10 mouse cellular contexts compared by ENCODE assay signal in the genomic region with DNA sequence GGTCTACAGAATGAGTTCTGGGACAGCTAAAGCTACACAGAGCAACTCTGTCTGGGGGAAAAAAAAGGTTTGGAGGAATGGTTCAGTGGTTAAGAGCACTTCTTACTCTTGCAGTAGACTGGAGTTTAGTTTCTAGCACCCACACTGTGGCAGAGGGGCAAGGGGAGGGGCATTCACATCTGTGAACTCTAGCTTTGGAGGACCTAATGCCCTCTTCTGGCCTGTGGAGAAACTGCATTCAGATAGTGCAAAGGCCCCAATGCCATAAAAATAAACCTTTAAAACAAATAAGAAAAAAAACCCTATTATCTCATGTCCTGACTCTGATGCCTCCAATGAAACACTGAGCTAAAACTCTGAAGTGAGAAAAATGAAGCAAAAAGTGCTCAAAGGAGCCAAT. TPM values are rescaled to one million over a fixed set of nuclear protein-coding genes. Genes with fewer than 3 reads are reported as not detected.
DNase-seq lines count a peak whose midpoint lies in the region; ATAC-seq and TF ChIP-seq lines count a peak whose summit lies in the region.
"Had no signal": no experiment of that assay in that cellular context is flagged by ENCODE, and none has a peak within 500 bp of the region (broad histone marks: within the 10 kb centered on the region; RNA-seq: fewer than 3 reads in every experiment).

No protein-coding gene starts in this region.

- TF ChIP-seq POLR2A in liver, adult 2 months (IDR thresholded peaks at IDR 0.05; ENCODE audit: extremely low read depth, insufficient read depth, low read length): no peak

- H3K4me3 ChIP-seq in intestine, postnatal 0 days (ENCODE audit: low read depth, low read length): no peak overlapping the region
- H3K4me3 ChIP-seq in intestine, embryonic 15.5 days (replicated peaks): no peak overlapping the region
- no peak overlapping the region for H3K4me3 ChIP-seq in G1E (ENCODE audit: low read depth, low read length)
- no peak overlapping the region for H3K4me3 ChIP-seq in liver, adult 2 months (ENCODE audit: insufficient read depth, low read depth, low read length)
- no peak overlapping the region for H3K4me3 ChIP-seq in stomach, postnatal 0 days (ENCODE audit: low read depth, low read length)
- H3K4me3 ChIP-seq: neural tube, embryonic 13.5 days had no signal

- no peak for ATAC-seq in intestine, postnatal 0 days
- ATAC-seq in intestine, embryonic 15.5 days: no peak
- ATAC-seq in G1E (ENCODE audit: extremely low read depth, insufficient number of reproducible peaks, low FRiP score, poor library complexity, severe bottlenecking): peak; percentile 70
- no peak for ATAC-seq in stomach, postnatal 0 days (ENCODE audit: low FRiP score, low TSS enrichment)

- H3K27ac ChIP-seq in intestine, postnatal 0 days (ENCODE audit: low read depth, low read length): no peak overlapping the region
- no peak overlapping the region for H3K27ac ChIP-seq in intestine, embryonic 15.5 days
- no peak overlapping the region for H3K27ac ChIP-seq in liver, adult 2 months (replicated peaks; ENCODE audit: insufficient read depth, low read depth, low read length)
- no peak overlapping the region for H3K27ac ChIP-seq in stomach, postnatal 0 days (replicated peaks)
- H3K27ac ChIP-seq: neural tube, embryonic 13.5 days had no signal

- no peaks in the 10 kb centered on the region for H3K27me3 ChIP-seq in intestine, postnatal 0 days (replicated peaks; ENCODE audit: control insufficient read depth, insufficient read depth, low read length)
- H3K27me3 ChIP-seq in intestine, embryonic 15.5 days (replicated peaks): no peaks in the 10 kb centered on the region; the same call in 1 of the 2 replicates
- H3K27me3 ChIP-seq in G1E (ENCODE audit: insufficient read depth, low read length): peaks cover 15% of the 10 kb centered on the region; the same call in 1 of the 2 replicates
- H3K27me3 ChIP-seq in liver, adult 2 months (ENCODE audit: control insufficient read depth, insufficient read depth, low read length): no peaks in the 10 kb centered on the region
- no peaks in the 10 kb centered on the region for H3K27me3 ChIP-seq in stomach, postnatal 0 days (ENCODE audit: control insufficient read depth, insufficient read depth, low read length)
- H3K27me3 ChIP-seq: neural tube, embryonic 13.5 days had no signal

- H3K4me2 ChIP-seq in intestine, postnatal 0 days (replicated peaks; ENCODE audit: low read depth): no peak overlapping the region
- H3K4me2 ChIP-seq in intestine, embryonic 15.5 days (replicated peaks): no peak overlapping the region
- no peak overlapping the region for H3K4me2 ChIP-seq in stomach, postnatal 0 days (replicated peaks; ENCODE audit: low read depth)
- H3K4me2 ChIP-seq: neural tube, embryonic 13.5 days had no signal

- no peak for TF ChIP-seq EP300 in stomach, postnatal 0 days (optimal IDR thresholded peaks at IDR 0.05)

- H3K79me2 ChIP-seq in liver, adult 2 months (ENCODE audit: control insufficient read depth, insufficient read depth, low read length): no peaks in the 10 kb centered on the region

- no peaks in the 10 kb centered on the region for H3K36me3 ChIP-seq in intestine, postnatal 0 days (ENCODE audit: control insufficient read depth, insufficient read depth)
- H3K36me3 ChIP-seq in intestine, embryonic 15.5 days: no peaks in the 10 kb centered on the region
- H3K36me3 ChIP-seq in G1E (replicated peaks): no peaks in the 10 kb centered on the region
- H3K36me3 ChIP-seq in liver, adult 2 months (ENCODE audit: control insufficient read depth, insufficient read depth, low read length): no peaks in the 10 kb centered on the region
- H3K36me3 ChIP-seq in stomach, postnatal 0 days (ENCODE audit: control insufficient read depth, insufficient read depth, low read length): no peaks in the 10 kb centered on the region
- H3K36me3 ChIP-seq: neural tube, embryonic 13.5 days had no signal

- no peak for DNase-seq in G1E (ENCODE audit: low spot score)
- peak; percentile 25 for DNase-seq in liver, adult 2 months (ENCODE audit: extremely low read depth, low read depth, low spot score)
- DNase-seq in stomach, postnatal 0 days (ENCODE audit: low spot score): no peak
- DNase-seq in right cerebral cortex, postnatal 25 days: no peak
- no peak for DNase-seq in cerebellum, adult 18-20 months
- DNase-seq in adrenal gland, postnatal 10 days: no peak
- DNase-seq: kidney, adult 18-20 months had no signal

- no peaks in the 10 kb centered on the region for H3K9me3 ChIP-seq in intestine, postnatal 0 days (ENCODE audit: control insufficient read depth)
- H3K9me3 ChIP-seq in intestine, embryonic 15.5 days: no peaks in the 10 kb centered on the region
- no peaks in the 10 kb centered on the region for H3K9me3 ChIP-seq in G1E (replicated peaks)
- H3K9me3 ChIP-seq in stomach, postnatal 0 days (ENCODE audit: control insufficient read depth, low read length): no peaks in the 10 kb centered on the region
- H3K9me3 ChIP-seq: neural tube, embryonic 13.5 days had no signal

- TF ChIP-seq CTCF in intestine, postnatal 0 days (IDR thresholded peaks at IDR 0.05; ENCODE audit: low read depth): peak; percentile 59
- TF ChIP-seq CTCF in G1E (IDR thresholded peaks at IDR 0.05; ENCODE audit: low read depth, low read length): 0 out of 2 replicates have a peak, but pooled peaks have one; percentile 9
- TF ChIP-seq CTCF in liver, adult 2 months (IDR thresholded peaks at IDR 0.05; ENCODE audit: low read depth, low read length): peak; percentile 39
- peak; percentile 63 for TF ChIP-seq CTCF in stomach, postnatal 0 days (IDR thresholded peaks at IDR 0.05; ENCODE audit: low read depth)

- H3K9ac ChIP-seq in intestine, postnatal 0 days (ENCODE audit: low read depth, low read length): no peak overlapping the region
- no peak overlapping the region for H3K9ac ChIP-seq in intestine, embryonic 15.5 days
- H3K9ac ChIP-seq in liver, adult 2 months (ENCODE audit: low read depth, low read length): no peak overlapping the region
- H3K9ac ChIP-seq in stomach, postnatal 0 days (ENCODE audit: low read length): no peak overlapping the region
- H3K9ac ChIP-seq: neural tube, embryonic 13.5 days had no signal

- no peaks in the 10 kb centered on the region for H3K4me1 ChIP-seq in intestine, postnatal 0 days (replicated peaks; ENCODE audit: control insufficient read depth, insufficient read depth, low read length)
- H3K4me1 ChIP-seq in intestine, embryonic 15.5 days (replicated peaks): no peaks in the 10 kb centered on the region
- peaks cover 2% of the 10 kb centered on the region; the same call in 1 of the 2 replicates for H3K4me1 ChIP-seq in G1E (ENCODE audit: insufficient read depth, low read depth, low read length)
- H3K4me1 ChIP-seq in liver, adult 2 months (ENCODE audit: control insufficient read depth, insufficient read depth, low read length): no peaks in the 10 kb centered on the region
- H3K4me1 ChIP-seq in stomach, postnatal 0 days (replicated peaks; ENCODE audit: control insufficient read depth, insufficient read depth): no peaks in the 10 kb centered on the region
- H3K4me1 ChIP-seq: neural tube, embryonic 13.5 days had no signal

RNA-seq across cellular contexts. Expression of gene Rnf225, which starts 16.3 kb away (rescaled TPM):
- polyA plus RNA-seq in intestine, postnatal 0 days (2015; fragmentation: Nextera tagmentation; extraction: Ambion mirVana): 0.05 and 0.09 TPM in 2 replicates
- 0.33 and 0.47 TPM in 2 replicates for polyA plus RNA-seq in intestine, embryonic 15.5 days (2015; fragmentation: Nextera tagmentation; extraction: Ambion mirVana)
- total RNA-seq in G1E (2014; fragmentation: Nextera tagmentation) (0.29 and 0.98 TPM in 2 replicates), G1E (2017) (0.76 and 0.81 TPM in 2 replicates)
- 1.0 and 1.3 TPM in 2 replicates for polyA plus RNA-seq in G1E (2012)
- total RNA-seq in liver, adult 2 months (2014; rRNA removed): 0.09 and 0.47 TPM in 2 replicates
- polyA plus RNA-seq in liver, adult 2 months (2012; rRNA removed): 0.45 and 0.65 TPM in 2 replicates
- polyA plus RNA-seq in stomach, postnatal 0 days (2015; fragmentation: Nextera tagmentation; extraction: Ambion mirVana): 30.7 and 33.6 TPM in 2 replicates
- under 1 TPM; 0.36 to 0.54 TPM for total RNA-seq in adrenal gland, postnatal 10 days (2021)

RNA-seq across cellular contexts. Expression of gene Rps5, which starts 21.4 kb away (rescaled TPM):
- 555 and 561 TPM in 2 replicates for polyA plus RNA-seq in intestine, postnatal 0 days (2015; fragmentation: Nextera tagmentation; extraction: Ambion mirVana)
- polyA plus RNA-seq in intestine, embryonic 15.5 days (2015; fragmentation: Nextera tagmentation; extraction: Ambion mirVana): 1,008 and 1,147 TPM in 2 replicates
- total RNA-seq in G1E (2014; fragmentation: Nextera tagmentation) (1,720 and 1,839 TPM in 2 replicates), G1E (2017) (880 and 1,074 TPM in 2 replicates)
- polyA plus RNA-seq in G1E (2012): 1,806 and 2,694 TPM in 2 replicates
- 773 and 998 TPM in 2 replicates for total RNA-seq in liver, adult 2 months (2014; rRNA removed)
- 789 and 798 TPM in 2 replicates for polyA plus RNA-seq in liver, adult 2 months (2012; rRNA removed)
- 784 and 821 TPM in 2 replicates for polyA plus RNA-seq in stomach, postnatal 0 days (2015; fragmentation: Nextera tagmentation; extraction: Ambion mirVana)
- 1,000 to 10,000 TPM; 1,018 to 1,027 TPM for total RNA-seq in adrenal gland, postnatal 10 days (2021)

RNA-seq across cellular contexts. Expression of gene Zfp324, which starts 22.1 kb away (rescaled TPM):
- polyA plus RNA-seq in intestine, postnatal 0 days (2015; fragmentation: Nextera tagmentation; extraction: Ambion mirVana): 4.0 and 4.1 TPM in 2 replicates
- polyA plus RNA-seq in intestine, embryonic 15.5 days (2015; fragmentation: Nextera tagmentation; extraction: Ambion mirVana): 8.3 and 8.6 TPM in 2 replicates
- total RNA-seq in G1E (2014; fragmentation: Nextera tagmentation) (3.7 and 5.9 TPM in 2 replicates), G1E (2017) (6.2 and 7.0 TPM in 2 replicates)
- 2.4 and 2.7 TPM in 2 replicates for polyA plus RNA-seq in G1E (2012)
- 3.9 and 4.1 TPM in 2 replicates for total RNA-seq in liver, adult 2 months (2014; rRNA removed)
- polyA plus RNA-seq in liver, adult 2 months (2012; rRNA removed): 3.4 and 5.2 TPM in 2 replicates
- polyA plus RNA-seq in stomach, postnatal 0 days (2015; fragmentation: Nextera tagmentation; extraction: Ambion mirVana): 4.4 and 4.6 TPM in 2 replicates
- total RNA-seq in adrenal gland, postnatal 10 days (2021): 10 to 100 TPM in 1 of 2 experiments, 1 to 10 TPM in 1; 7.3 to 10.6 TPM

RNA-seq across cellular contexts. Expression of gene Zfp446, which starts 34.2 kb away (rescaled TPM):
- 2.5 and 2.6 TPM in 2 replicates for polyA plus RNA-seq in intestine, postnatal 0 days (2015; fragmentation: Nextera tagmentation; extraction: Ambion mirVana)
- polyA plus RNA-seq in intestine, embryonic 15.5 days (2015; fragmentation: Nextera tagmentation; extraction: Ambion mirVana): 6.7 and 6.8 TPM in 2 replicates
- 5.9 and 6.1 TPM in 2 replicates for total RNA-seq in G1E (2014; fragmentation: Nextera tagmentation)
- 3.7 and 4.0 TPM in 2 replicates for total RNA-seq in G1E (2017)
- 4.1 and 4.6 TPM in 2 replicates for polyA plus RNA-seq in G1E (2012)
- total RNA-seq in liver, adult 2 months (2014; rRNA removed): 1.3 and 1.4 TPM in 2 replicates
- polyA plus RNA-seq in liver, adult 2 months (2012; rRNA removed): 1.9 and 3.6 TPM in 2 replicates
- 2.1 and 2.5 TPM in 2 replicates for polyA plus RNA-seq in stomach, postnatal 0 days (2015; fragmentation: Nextera tagmentation; extraction: Ambion mirVana)
- total RNA-seq in adrenal gland, postnatal 10 days (2021): 1 to 10 TPM; 5.4 to 5.9 TPM

RNA-seq across cellular contexts. Expression of gene Zscan22, which starts 45.9 kb away (rescaled TPM):
- 4.0 and 4.4 TPM in 2 replicates for polyA plus RNA-seq in intestine, postnatal 0 days (2015; fragmentation: Nextera tagmentation; extraction: Ambion mirVana)
- 12.2 and 12.7 TPM in 2 replicates for polyA plus RNA-seq in intestine, embryonic 15.5 days (2015; fragmentation: Nextera tagmentation; extraction: Ambion mirVana)
- total RNA-seq in G1E (2014; fragmentation: Nextera tagmentation) (23.9 and 25.0 TPM in 2 replicates), G1E (2017) (4.1 and 4.5 TPM in 2 replicates)
- polyA plus RNA-seq in G1E (2012): 2.8 and 3.5 TPM in 2 replicates
- total RNA-seq in liver, adult 2 months (2014; rRNA removed): 1.2 and 1.5 TPM in 2 replicates
- polyA plus RNA-seq in liver, adult 2 months (2012; rRNA removed): 5.7 and 6.6 TPM in 2 replicates
- polyA plus RNA-seq in stomach, postnatal 0 days (2015; fragmentation: Nextera tagmentation; extraction: Ambion mirVana): 5.1 and 5.8 TPM in 2 replicates
- total RNA-seq in adrenal gland, postnatal 10 days (2021): 10 to 100 TPM in 1 of 2 experiments, 1 to 10 TPM in 1; 9.7 to 10.2 TPM

Comparison
In these comparisons a context has a peak if more than half of its experiments do, and no peak if none do; other contexts are left out.
1. CTCF ChIP-seq: peak in every context shown above with its lines; median percentile 63 in stomach, postnatal 0 days; 59 in intestine, postnatal 0 days; 39 in liver, adult 2 months; 9 in G1E.
2. RNA of gene Rnf225, which starts 16.3 kb away (polyA plus RNA-seq): 30.7 to 33.6 TPM in stomach, postnatal 0 days; 1.0 to 1.3 TPM in G1E, 0.45 to 0.65 TPM in liver, adult 2 months, 0.33 to 0.47 TPM in intestine, embryonic 15.5 days and 0.05 to 0.09 TPM in intestine, postnatal 0 days; every median in the first group is over 10 times any median in the second.